Mouse (Mus musculus): ENCODE results near the gene Coro2b.

Gene Coro2b

GRCm38 (mm10) chr9:62536655-62537631 is at the start of gene Coro2b:
Coro2b (minus strand) TSS chr9:62537044.
- ATAC-seq (ENCODE audit: low TSS enrichment): peak; percentile 15

GRCm38 (mm10) chr9:62577558-62577957 is 40.7 kb upstream of the Coro2b start:
- ATAC-seq (ENCODE audit: low TSS enrichment): no peak

- no peak for ATAC-seq (ENCODE audit: low TSS enrichment)
Measured at GRCm38 (mm10) chr9:62569121-62569520, 32.3 kb upstream of the Coro2b start.

GRCm38 (mm10) chr9:62567818-62568217 is 31.0 kb upstream of the Coro2b start:
- no peak for ATAC-seq (ENCODE audit: low TSS enrichment)

- no peak for ATAC-seq (ENCODE audit: low TSS enrichment)
Measured at GRCm38 (mm10) chr9:62562236-62562635, 25.4 kb upstream of the Coro2b start.

GRCm38 (mm10) chr9:62560432-62560831 is 23.6 kb upstream of the Coro2b start:
- ATAC-seq (ENCODE audit: low TSS enrichment): no peak

GRCm38 (mm10) chr9:62560006-62560405 is 23.2 kb upstream of the Coro2b start:
- ATAC-seq (ENCODE audit: low TSS enrichment): peak; percentile 84

GRCm38 (mm10) chr9:62559446-62559845 is 22.6 kb upstream of the Coro2b start:
- ATAC-seq (ENCODE audit: low TSS enrichment): no peak

GRCm38 (mm10) chr9:62558058-62558457 is 21.2 kb upstream of the Coro2b start:
- no peak for ATAC-seq (ENCODE audit: low TSS enrichment)

- ATAC-seq (ENCODE audit: low TSS enrichment): no peak
Measured at GRCm38 (mm10) chr9:62556748-62557147, 19.9 kb upstream of the Coro2b start.

- ATAC-seq (ENCODE audit: low TSS enrichment): peak; percentile 24
Measured at GRCm38 (mm10) chr9:62555258-62555856, 18.5 kb upstream of the Coro2b start.

- ATAC-seq (ENCODE audit: low TSS enrichment): peak; percentile 82
Measured at GRCm38 (mm10) chr9:62554606-62555005, 17.8 kb upstream of the Coro2b start.

GRCm38 (mm10) chr9:62553366-62553940 is 16.6 kb upstream of the Coro2b start:
- peak; percentile 38; the same call in 1 of the 2 replicates for ATAC-seq (ENCODE audit: low TSS enrichment)

GRCm38 (mm10) chr9:62551531-62551930 is 14.7 kb upstream of the Coro2b start:
- ATAC-seq (ENCODE audit: low TSS enrichment): no peak

GRCm38 (mm10) chr9:62550661-62551093 is 13.8 kb upstream of the Coro2b start:
- ATAC-seq (ENCODE audit: low TSS enrichment): no peak; the same call in 1 of the 2 replicates

- peak; percentile 39 for ATAC-seq (ENCODE audit: low TSS enrichment)
Measured at GRCm38 (mm10) chr9:62549809-62550208, 13.0 kb upstream of the Coro2b start.

GRCm38 (mm10) chr9:62547476-62547875 is 10.6 kb upstream of the Coro2b start:
- no peak for ATAC-seq (ENCODE audit: low TSS enrichment)

- peak; percentile 60 for ATAC-seq (ENCODE audit: low TSS enrichment)
Measured at GRCm38 (mm10) chr9:62544856-62545255, 8.0 kb upstream of the Coro2b start.

- ATAC-seq (ENCODE audit: low TSS enrichment): no peak
Measured at GRCm38 (mm10) chr9:62543878-62544277, 7.0 kb upstream of the Coro2b start.

- ATAC-seq (ENCODE audit: low TSS enrichment): no peak
Measured at GRCm38 (mm10) chr9:62541606-62542005, 4.8 kb upstream of the Coro2b start.

GRCm38 (mm10) chr9:62541182-62541581 is 4.3 kb upstream of the Coro2b start:
- ATAC-seq (ENCODE audit: low TSS enrichment): no peak

- peak; percentile 47; the same call in 1 of the 2 replicates for ATAC-seq (ENCODE audit: low TSS enrichment)
Measured at GRCm38 (mm10) chr9:62540736-62541135, 3.9 kb upstream of the Coro2b start.
